ENCODE assay signal across 15 mouse cellular contexts in genomic region chr12:7709102-7709501, GRCm38 (mm10).
"Had no signal": no experiment of that assay in that cellular context is flagged by ENCODE, and none has a peak within 500 bp of the region (broad histone marks: within the 10 kb centered on the region; RNA-seq: fewer than 3 reads in every experiment).

No protein-coding gene starts in this region.

- H3K9me3 ChIP-seq: limb, embryonic 12.5 days; liver, embryonic 13.5 days; lung, embryonic 15.5 days; megakaryocyte, embryonic 14.5 days had no signal

- DNase-seq: kidney, adult 18-20 months; kidney, postnatal 10 days; kidney, postnatal 4 days; liver; liver, embryonic 13.5 days; liver, postnatal 0 days; lung, postnatal 14 days; right cerebral cortex, adult 18-20 months; right cerebral cortex, postnatal 25 days; thymus, postnatal 36 days had no signal

- ATAC-seq: liver, postnatal 0 days had no signal

- H3K4me3 ChIP-seq: layer of hippocampus, adult 2 months; limb, embryonic 12.5 days; liver, embryonic 13.5 days; lung, embryonic 15.5 days; megakaryocyte, embryonic 14.5 days had no signal

- H3K4me1 ChIP-seq: limb, embryonic 12.5 days; liver, embryonic 13.5 days; lung, embryonic 15.5 days; megakaryocyte, embryonic 14.5 days had no signal

- H3K27me3 ChIP-seq: limb, embryonic 12.5 days; liver, embryonic 13.5 days; lung, embryonic 15.5 days; megakaryocyte, embryonic 14.5 days had no signal

- H3K27ac ChIP-seq: layer of hippocampus, adult 2 months; limb, embryonic 12.5 days; liver, embryonic 13.5 days; macrophage had no signal

- H3K36me3 ChIP-seq: limb, embryonic 12.5 days; liver, embryonic 13.5 days; lung, embryonic 15.5 days had no signal

- H3K4me2 ChIP-seq: limb, embryonic 12.5 days; liver, embryonic 13.5 days; lung, embryonic 15.5 days had no signal

- H3K9ac ChIP-seq: limb, embryonic 12.5 days; liver, embryonic 13.5 days; liver, postnatal 0 days; lung, embryonic 15.5 days had no signal
